Mouse (Mus musculus) G1E (cell line): ENCODE measurements around the gene Evi5.

ENCODE experiments used
- CTCF ChIP-seq: IDR thresholded peaks from 2 replicates; pipeline ENCODE4 v1.5.1; 2012; ENCODE audit warnings: low read depth, low read length, inconsistent platforms, mixed read lengths
- GATA1 ChIP-seq: IDR thresholded peaks from 2 replicates; pipeline ENCODE4 v1.6.1; 2012; ENCODE audit warnings: borderline replicate concordance, low read length, inconsistent platforms, mixed read lengths
- GATA2 ChIP-seq: IDR thresholded peaks from 2 replicates; pipeline ENCODE4 v1.6.1; 2012; ENCODE audit warnings: low read depth, low read length, inconsistent platforms, borderline replicate concordance

DNA sequence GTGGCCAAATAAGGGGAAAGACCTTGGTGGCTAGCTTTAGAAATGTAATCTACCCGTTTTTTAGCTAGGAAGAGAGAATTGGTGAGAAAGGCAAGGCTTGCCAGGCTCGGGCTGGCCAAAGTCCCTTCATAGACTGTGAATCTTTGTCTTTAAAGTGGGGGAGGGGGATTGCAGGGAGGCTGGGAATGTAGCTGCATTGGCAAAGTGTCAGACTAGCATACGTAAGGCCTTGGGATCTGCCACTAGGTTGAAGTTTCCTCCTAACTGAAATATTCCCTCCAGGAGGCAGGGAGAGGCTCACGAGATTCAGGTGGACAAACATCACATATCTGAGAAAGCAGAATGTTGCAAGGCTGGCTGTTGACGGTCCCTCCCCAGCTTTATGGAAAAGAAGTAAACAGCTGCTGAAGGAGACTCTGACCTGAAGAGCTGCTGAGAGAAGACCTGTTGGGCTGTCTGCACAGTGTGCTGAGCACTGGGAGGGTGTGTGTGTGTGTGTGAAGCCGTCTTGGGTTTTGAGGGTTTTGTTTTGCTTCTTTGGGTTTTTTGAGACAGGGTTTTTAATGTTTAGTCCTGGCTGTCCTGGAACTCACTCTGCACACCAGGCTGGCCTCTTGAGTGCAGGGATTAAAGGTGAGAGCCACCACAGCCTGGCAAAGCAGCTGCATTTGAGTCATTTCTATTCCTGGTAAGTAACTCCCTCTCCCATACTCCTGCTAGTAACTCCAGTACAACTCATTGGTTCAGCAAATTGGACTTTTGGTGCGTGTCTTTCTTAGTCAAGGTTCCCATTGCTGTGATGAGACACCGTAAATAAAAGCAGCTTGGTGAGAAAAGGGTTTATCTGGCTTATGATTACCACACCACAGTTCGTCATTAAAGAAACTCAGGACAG, 15.3 kb upstream of the Evi5 start:
- TF ChIP-seq GATA1, result no peak
- TF ChIP-seq GATA2, result no peak
- TF ChIP-seq CTCF, result no peak
